Mouse (Mus musculus) liver (tissue): ENCODE measurements around the gene Gm17521.
"Not testable (repeated sequence)": the region's sequence is repeated elsewhere in the genome, so short reads cannot be mapped to it uniquely, and the experiment has no call there.

Experiments used
- DNase-seq: peaks from one replicate; pipeline ENCODE4 v3.0.0-alpha.2; 2020; ENCODE audit warnings: mixed read lengths

The Gm17521 gene

GRCm38 (mm10) chrX:123029569-123029968, at the start of gene Gm17521:
TSS of gene Gm17521 (minus strand) at chrX:123029669.
- DNase-seq = not testable (repeated sequence)

- no peak for DNase-seq
These were observed 14.5 kb upstream of the Gm17521 start for GRCm38 (mm10) chrX:123043956-123044355.

GRCm38 (mm10) chrX:123043516-123043915, 14.0 kb upstream of the Gm17521 start:
- DNase-seq = no peak
